Mouse (Mus musculus) neural tube, embryonic 11.5 days (tissue): Measurements from ENCODE around the gene Pard6b. TPM values are rescaled to one million over a fixed set of nuclear protein-coding genes. Genes with fewer than 3 reads are reported as not detected.
"Not testable (repeated sequence)": the region's sequence is repeated elsewhere in the genome, so short reads cannot be mapped to it uniquely, and the experiment has no call there.

Source experiments
- ATAC-seq: fragments of 200-750 bp; cut with Nextera tagmentation; 2 replicates; pipeline ENCODE4 v1.8.0; 2017; ENCODE audit warnings: moderate number of reproducible peaks, mild to moderate bottlenecking, moderate TSS enrichment, moderate library complexity; ENCODE audit not compliant: insufficient read depth, low FRiP score, low TSS enrichment
- DNase-seq: peaks from one replicate; pipeline ENCODE4 v3.0.0-alpha.2; 2015; ENCODE audit warnings: low spot score
- H3K27ac ChIP-seq: fragments of 300-500 bp; sonication (generic); 2 replicates; pipeline ENCODE4 v1.5.1; 2014; ENCODE audit warnings: low read depth, mild to moderate bottlenecking, low read length
- H3K27me3 ChIP-seq: fragments of 300-500 bp; sonication (generic); 2 replicates; pipeline ENCODE4 v1.6.1; 2014; ENCODE audit warnings: mild to moderate bottlenecking, low read length, mixed read lengths; ENCODE audit not compliant: control insufficient read depth, insufficient read depth
- H3K36me3 ChIP-seq: fragments of 300-500 bp; sonication (generic); 2 replicates; pipeline ENCODE4 v1.6.1; 2014; ENCODE audit warnings: mild to moderate bottlenecking, low read length, moderate library complexity, mixed read lengths; ENCODE audit not compliant: control insufficient read depth, insufficient read depth
- H3K4me1 ChIP-seq: fragments of 300-500 bp; sonication (generic); 2 replicates; pipeline ENCODE4 v1.6.1; 2014; ENCODE audit warnings: low read length, mixed read lengths; ENCODE audit not compliant: control insufficient read depth, insufficient read depth
- H3K4me2 ChIP-seq: fragments of 300-500 bp; sonication (generic); 2 replicates; pipeline ENCODE4 v1.6.1; 2014; ENCODE audit warnings: low read depth, mild to moderate bottlenecking, moderate library complexity
- H3K4me3 ChIP-seq: fragments of 300-500 bp; sonication (generic); 2 replicates; pipeline ENCODE4 v1.5.1; 2014; ENCODE audit warnings: low read depth, low read length
- H3K9ac ChIP-seq: fragments of 300-500 bp; sonication (generic); 2 replicates; pipeline ENCODE4 v1.6.1; 2014; ENCODE audit warnings: mild to moderate bottlenecking, low read length
- H3K9me3 ChIP-seq: fragments of 300-500 bp; sonication (generic); 2 replicates; pipeline ENCODE4 v1.6.1; 2016; ENCODE audit warnings: low read length; ENCODE audit not compliant: control insufficient read depth
- WGBS: fragments of 180-500 bp; shearing (Covaris S2); extraction: QIAGEN DNeasy Blood & Tissue Kit; methylation state at CpG from one replicate; pipeline ENCODE4 v1.1.7; 2014; 5-methylcytosine and 5-hydroxymethylcytosine counted together
- polyA plus RNA-seq: library from polyadenylated mRNA; unstranded; fragments of >200 nt; fragmentation: Nextera tagmentation; extraction: Ambion mirVana; gene quantifications from 2 replicates; pipeline ENCODE4 v1.2.1, GENCODE M21; 2014

The Pard6b gene
- polyA plus RNA-seq, 1 experiment from 2014 or later, result 7.8 TPM

GRCm38 (mm10) chr2:168100008-168100407 lies 19.2 kb downstream of the Pard6b start:
- Histone ChIP-seq H3K4me2 (no peak overlapping the region), H3K9ac (no peak overlapping the region), H3K4me3 (no peak overlapping the region), H3K4me1 (0 out of 2 replicates have a peak, but pooled peaks cover 2% of the 10 kb centered on the region), H3K27ac (no peak overlapping the region), H3K36me3 (no peaks in the 10 kb centered on the region; the same call in 1 of the 2 replicates), H3K9me3 (no peaks in the 10 kb centered on the region), H3K27me3 (no peaks in the 10 kb centered on the region)
- ATAC-seq (no peak), DNase-seq (no peak)
- 88% methylated on average over 13 of the region's 13 CpGs for WGBS

DNA sequence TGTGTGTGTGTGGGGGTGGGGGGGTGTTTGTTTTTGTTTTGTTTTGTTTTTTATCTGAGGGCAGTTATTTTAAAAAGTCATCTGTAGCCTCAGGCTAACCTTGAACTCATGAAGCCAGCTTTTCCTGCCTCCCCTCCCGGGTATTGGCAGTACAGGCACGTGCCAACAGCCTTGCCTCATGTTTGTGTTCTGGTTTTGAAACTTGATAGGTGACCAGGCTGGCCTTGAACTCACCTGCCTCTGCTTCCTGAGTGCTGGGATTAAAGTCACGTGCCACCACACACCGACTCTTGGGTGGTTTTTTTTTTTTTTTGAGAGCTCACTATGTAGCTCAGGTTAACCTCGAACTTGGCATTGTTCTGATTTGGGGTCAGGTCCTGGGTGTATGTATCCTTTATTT lies 21.0 kb downstream of the Pard6b start:
- 89% methylated on average over 5 of the region's 5 CpGs for WGBS
- no peak overlapping the region for H3K4me3 ChIP-seq

DNA sequence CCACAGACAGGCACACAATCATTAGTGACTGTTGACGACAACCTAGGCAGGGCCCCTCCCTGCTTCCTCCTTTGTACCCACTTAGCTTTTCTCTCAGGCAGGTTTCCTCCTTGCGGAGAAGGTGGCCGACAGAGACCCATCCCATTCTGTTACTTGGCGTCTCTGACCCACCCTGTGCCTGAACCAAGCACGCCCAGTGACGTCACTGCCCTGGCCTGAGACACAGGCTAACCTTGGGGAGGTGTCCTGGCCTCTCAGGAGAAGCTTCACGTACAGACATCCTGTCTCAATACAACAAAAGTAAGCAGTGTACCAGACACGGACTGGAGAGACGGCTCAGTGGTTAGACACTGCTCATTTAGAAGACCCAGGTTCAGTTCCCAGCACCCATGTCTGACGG lies 22.5 kb downstream of the Pard6b start:
- Histone ChIP-seq H3K4me2 (no peak overlapping the region), H3K4me3 (no peak overlapping the region), H3K9ac (no peak overlapping the region), H3K27ac (no peak overlapping the region), H3K27me3 (no peaks in the 10 kb centered on the region), H3K4me1 (no peaks in the 10 kb centered on the region), H3K9me3 (no peaks in the 10 kb centered on the region), H3K36me3 (no peaks in the 10 kb centered on the region)
- DNase-seq (no peak), ATAC-seq (no peak)
- WGBS, result 89% methylated on average over 10 of the region's 10 CpGs

More for the DNA sequence above, 21.0 kb downstream of the Pard6b start:
- no peaks in the 10 kb centered on the region for H3K9me3 ChIP-seq
- no peaks in the 10 kb centered on the region; the same call in 1 of the 2 replicates for H3K36me3 ChIP-seq
- H3K9ac ChIP-seq, result no peak overlapping the region
- H3K4me2 ChIP-seq, result no peak overlapping the region
- no peak overlapping the region for H3K27ac ChIP-seq
- no peaks in the 10 kb centered on the region for H3K4me1 ChIP-seq
- H3K27me3 ChIP-seq, result no peaks in the 10 kb centered on the region
- DNase-seq, result no peak
- no peak for ATAC-seq

- WGBS, result 83% methylated on average over 22 of the region's 22 CpGs
- no peak for DNase-seq
- H3K36me3 ChIP-seq, result no peaks in the 10 kb centered on the region
These were observed 23.8 kb downstream of the Pard6b start for GRCm38 (mm10) chr2:168104375-168105144.

DNA sequence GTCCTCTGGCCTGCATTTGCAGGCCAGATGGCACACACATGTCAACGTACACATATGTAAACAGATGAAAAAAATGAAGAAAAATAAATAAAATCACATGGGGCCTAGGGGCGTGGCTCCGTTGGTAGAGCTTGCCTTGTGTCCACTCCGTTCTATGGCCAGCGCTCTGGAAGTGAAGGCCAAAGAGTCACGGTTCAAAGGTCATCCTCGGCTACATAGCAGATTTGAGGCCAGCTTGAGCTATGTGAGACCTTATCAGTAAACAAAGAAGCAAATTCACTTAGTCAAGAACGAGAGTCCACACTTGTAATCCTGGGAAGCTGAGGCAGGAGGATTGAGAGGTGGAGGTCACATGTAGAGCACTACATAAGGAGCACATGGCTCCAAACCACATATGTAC lies 24.5 kb downstream of the Pard6b start:
- no peak overlapping the region for H3K4me3 ChIP-seq
- H3K4me2 ChIP-seq, result no peak overlapping the region
- no peaks in the 10 kb centered on the region for H3K36me3 ChIP-seq
- no peaks in the 10 kb centered on the region for H3K27me3 ChIP-seq
- no peak overlapping the region for H3K27ac ChIP-seq
- H3K9ac ChIP-seq, result no peak overlapping the region
- no peaks in the 10 kb centered on the region for H3K4me1 ChIP-seq
- ATAC-seq (no peak), DNase-seq (no peak)
- no peaks in the 10 kb centered on the region for H3K9me3 ChIP-seq
- WGBS, result 71% methylated on average over 8 of the region's 8 CpGs

More at GRCm38 (mm10) chr2:168104375-168105144, 23.8 kb downstream of the Pard6b start:
- Histone ChIP-seq H3K27ac (no peak overlapping the region), H3K4me2 (no peak overlapping the region), H3K9ac (no peak overlapping the region), H3K27me3 (no peaks in the 10 kb centered on the region), H3K4me3 (no peak overlapping the region), H3K9me3 (no peaks in the 10 kb centered on the region), H3K4me1 (no peaks in the 10 kb centered on the region)
- no peak for ATAC-seq

- H3K4me2 ChIP-seq, result no peak overlapping the region
- no peak overlapping the region for H3K4me3 ChIP-seq
- no peaks in the 10 kb centered on the region for H3K4me1 ChIP-seq
- no peaks in the 10 kb centered on the region for H3K9me3 ChIP-seq
- H3K9ac ChIP-seq, result no peak overlapping the region
- DNase-seq, result peak; percentile 20
- ATAC-seq, result no peak
- H3K27ac ChIP-seq, result peak overlapping the region; percentile 57; the same call in 1 of the 2 replicates
- 75% methylated on average over 20 of the region's 20 CpGs for WGBS
- H3K27me3 ChIP-seq, result no peaks in the 10 kb centered on the region
- H3K36me3 ChIP-seq, result no peaks in the 10 kb centered on the region
These were observed 25.9 kb downstream of the Pard6b start for GRCm38 (mm10) chr2:168106701-168107178.

DNA sequence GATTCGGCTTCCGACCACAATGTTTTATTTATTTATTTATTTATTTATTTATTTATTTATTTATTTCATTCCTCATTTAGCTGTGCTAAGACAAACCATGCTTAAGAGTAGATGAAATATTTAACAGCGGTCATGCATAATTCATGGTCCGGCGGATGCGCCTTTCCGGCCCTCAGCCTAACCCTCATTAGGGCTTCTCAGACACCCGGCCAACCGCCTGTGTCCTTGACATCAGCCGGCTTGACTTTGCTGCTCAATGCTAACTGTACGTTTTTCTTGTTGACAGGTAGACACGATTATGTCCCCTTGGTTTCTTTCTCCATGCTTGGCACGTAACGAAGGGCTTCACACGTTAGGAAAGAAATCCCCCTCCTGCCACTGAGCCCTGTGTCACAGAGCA lies 26.6 kb downstream of the Pard6b start:
- 78% methylated on average over 15 of the region's 15 CpGs for whole genome bisulfite sequencing
- peak; percentile 26 for DNase-seq
- no peak for ATAC-seq
- no peak overlapping the region for H3K4me2 ChIP-seq
- no peaks in the 10 kb centered on the region for H3K36me3 ChIP-seq
- H3K27me3 ChIP-seq, result no peaks in the 10 kb centered on the region
- no peaks in the 10 kb centered on the region for H3K9me3 ChIP-seq
- H3K4me3 ChIP-seq, result no peak overlapping the region
- no peak overlapping the region for H3K9ac ChIP-seq
- 0 out of 2 replicates have a peak, but pooled peaks cover 3% of the 10 kb centered on the region for H3K4me1 ChIP-seq
- H3K27ac ChIP-seq, result no peak overlapping the region

DNA sequence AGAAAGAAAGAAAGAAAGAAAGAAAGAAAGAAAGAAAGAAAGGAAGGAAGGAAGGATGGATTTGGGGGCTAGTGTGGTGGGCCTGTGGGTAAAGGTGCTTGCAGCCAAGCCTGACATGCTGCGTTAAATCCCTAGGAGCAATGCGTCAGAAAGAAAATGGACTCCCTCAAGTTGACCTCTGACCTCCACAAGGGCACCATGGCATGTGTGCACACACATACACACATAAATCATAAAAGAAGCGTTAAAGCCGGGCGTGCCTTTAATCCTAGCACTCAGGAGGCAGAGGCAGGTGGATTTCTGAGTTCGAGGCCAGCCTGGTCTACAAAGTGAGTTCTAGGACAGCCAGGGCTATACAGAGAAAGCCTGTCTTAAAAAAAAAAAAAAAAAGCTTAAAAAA lies 27.1 kb downstream of the Pard6b start:
- not testable (repeated sequence) for H3K27me3 ChIP-seq, H3K27ac ChIP-seq, ATAC-seq, DNase-seq, H3K36me3 ChIP-seq, H3K4me2 ChIP-seq, H3K4me3 ChIP-seq, H3K4me1 ChIP-seq, H3K9me3 ChIP-seq, H3K9ac ChIP-seq
- 75% methylated on average over 6 of the region's 6 CpGs for WGBS

DNA sequence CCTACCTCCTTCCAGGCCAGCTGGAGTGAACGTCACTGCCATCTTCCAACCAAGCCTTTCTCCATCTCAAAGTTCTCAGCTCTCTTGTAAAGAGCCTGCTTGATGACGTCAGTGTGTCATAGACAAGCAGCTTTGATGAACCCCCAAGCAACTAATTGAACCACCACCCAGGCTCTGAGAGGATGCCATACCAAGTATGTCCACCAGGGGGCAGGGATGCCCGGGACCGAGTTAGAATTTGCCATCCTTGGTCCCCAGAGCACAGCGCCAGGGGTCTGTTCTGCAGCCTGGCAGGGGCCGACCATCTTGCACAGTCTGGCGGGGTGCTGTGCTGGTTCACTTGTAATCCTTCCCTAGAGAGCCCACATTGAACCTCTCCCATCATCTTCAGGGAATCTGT lies 31.1 kb downstream of the Pard6b start:
- no peaks in the 10 kb centered on the region for H3K27me3 ChIP-seq
- no peaks in the 10 kb centered on the region for H3K9me3 ChIP-seq
- H3K4me1 ChIP-seq, result peaks cover 8% of the 10 kb centered on the region
- no peak overlapping the region for H3K4me2 ChIP-seq
- no peaks in the 10 kb centered on the region for H3K36me3 ChIP-seq
- 9% methylated on average over 7 of the region's 7 CpGs for WGBS
- H3K9ac ChIP-seq, result no peak overlapping the region
- DNase-seq, result peak; percentile 79
- H3K4me3 ChIP-seq, result no peak overlapping the region
- ATAC-seq, result no peak; the same call in 1 of the 2 replicates
- H3K27ac ChIP-seq, result no peak overlapping the region
